In genomic region chr2:113803753-113804152, GRCm38 (mm10) we compare ENCODE assay signal across 34 mouse cellular contexts. TPM values are rescaled to one million over a fixed set of nuclear protein-coding genes. Genes with fewer than 3 reads are reported as not detected.
DNase-seq lines count a peak whose midpoint lies in the region; ATAC-seq and TF ChIP-seq lines count a peak whose summit lies in the region.
"Had no signal": no experiment of that assay in that cellular context is flagged by ENCODE, and none has a peak within 500 bp of the region (broad histone marks: within the 10 kb centered on the region; RNA-seq: fewer than 3 reads in every experiment).

No protein-coding gene starts in this region.

- TF ChIP-seq CTCF in forebrain, postnatal 0 days (IDR thresholded peaks at IDR 0.05; ENCODE audit: low read depth) = no peak

- no peaks in the 10 kb centered on the region for H3K36me3 ChIP-seq in forebrain, embryonic 14.5 days (ENCODE audit: control insufficient read depth, insufficient read depth, low read length)
- 0 out of 2 replicates have a peak, but pooled peaks cover 4% of the 10 kb centered on the region for H3K36me3 ChIP-seq in forebrain, postnatal 0 days (ENCODE audit: insufficient read depth)
- H3K36me3 ChIP-seq: embryonic facial prominence, embryonic 12.5 days; heart, embryonic 10.5 days; heart, embryonic 15.5 days; hindbrain, embryonic 12.5 days; liver, embryonic 12.5 days had no signal

- H3K4me2 ChIP-seq in forebrain, embryonic 14.5 days (ENCODE audit: low read length) = no peak overlapping the region
- no peak overlapping the region for H3K4me2 ChIP-seq in forebrain, postnatal 0 days (ENCODE audit: low read depth)
- H3K4me2 ChIP-seq: embryonic facial prominence, embryonic 12.5 days; heart, embryonic 15.5 days; hindbrain, embryonic 12.5 days; liver, embryonic 12.5 days had no signal

- H3K9ac ChIP-seq in forebrain, embryonic 14.5 days (ENCODE audit: low read length) = no peak overlapping the region
- H3K9ac ChIP-seq in forebrain, postnatal 0 days = no peak overlapping the region
- H3K9ac ChIP-seq: embryonic facial prominence, embryonic 12.5 days; heart, embryonic 15.5 days; hindbrain, embryonic 12.5 days; liver, embryonic 12.5 days had no signal

- no peak overlapping the region for H3K4me3 ChIP-seq in forebrain, embryonic 14.5 days (ENCODE audit: low read depth, low read length)
- H3K4me3 ChIP-seq in forebrain, postnatal 0 days (ENCODE audit: low read depth, low read length) = no peak overlapping the region
- H3K4me3 ChIP-seq: embryonic facial prominence, embryonic 12.5 days; heart, embryonic 10.5 days; heart, embryonic 15.5 days; hindbrain, embryonic 12.5 days; liver, embryonic 12.5 days had no signal

- no peaks in the 10 kb centered on the region for H3K27me3 ChIP-seq in forebrain, embryonic 14.5 days (replicated peaks; ENCODE audit: control insufficient read depth, insufficient read depth, low read length)
- no peaks in the 10 kb centered on the region for H3K27me3 ChIP-seq in forebrain, postnatal 0 days (ENCODE audit: insufficient read depth, low read length)
- H3K27me3 ChIP-seq: embryonic facial prominence, embryonic 12.5 days; heart, embryonic 15.5 days; hindbrain, embryonic 12.5 days; liver, embryonic 12.5 days; Patski had no signal

- peak; percentile 63; the same call in 1 of the 2 replicates for ATAC-seq in forebrain, embryonic 14.5 days
- no peak for ATAC-seq in forebrain, postnatal 0 days
- ATAC-seq: intestine, embryonic 16.5 days; liver, embryonic 12.5 days; Patski had no signal

- no peaks in the 10 kb centered on the region for H3K9me3 ChIP-seq in forebrain, embryonic 14.5 days (replicated peaks; ENCODE audit: control insufficient read depth, low read length)
- no peaks in the 10 kb centered on the region for H3K9me3 ChIP-seq in forebrain, postnatal 0 days (ENCODE audit: low read length)
- H3K9me3 ChIP-seq: embryonic facial prominence, embryonic 12.5 days; heart, embryonic 10.5 days; heart, embryonic 15.5 days; hindbrain, embryonic 12.5 days; liver, embryonic 12.5 days had no signal

- peak; percentile 39 for DNase-seq in forebrain, embryonic 14.5 days (ENCODE audit: low spot score)
- no peak for DNase-seq in forebrain, postnatal 0 days
- DNase-seq in brain, adult 2 months (ENCODE audit: low read depth, low spot score) = peak; percentile 96
- peak; percentile 74 for DNase-seq in cerebellum, adult 11-12 months
- peak; percentile 78 for DNase-seq in cerebellum, adult 9-11 months
- DNase-seq in urinary bladder, postnatal 36 days (ENCODE audit: low spot score in 2 of 2) = no peak
- no peak for DNase-seq in embryo, embryonic 11 days
- no peak for DNase-seq in frontal cortex, postnatal 25 days (ENCODE audit: low spot score in 2 of 2)
- DNase-seq: adrenal gland, postnatal 25 days; gastrocnemius, postnatal 14 days; heart, postnatal 36 days; kidney, adult 8-10 months; kidney, postnatal 4 days; layer of hippocampus, postnatal 36 days; left cerebral cortex, postnatal 4 days; lung, adult 18-20 months; lung, postnatal 10 days; midbrain, embryonic 14.5 days; right cerebral cortex, adult 18-20 months; spleen, adult 18-20 months; thymus, postnatal 14 days had no signal

- H3K27ac ChIP-seq in forebrain, embryonic 14.5 days (ENCODE audit: low read depth, low read length) = no peak overlapping the region; the same call in 1 of the 2 replicates
- no peak overlapping the region for H3K27ac ChIP-seq in forebrain, postnatal 0 days (ENCODE audit: low read depth, low read length)
- H3K27ac ChIP-seq: embryonic facial prominence, embryonic 12.5 days; heart, embryonic 10.5 days; heart, embryonic 15.5 days; hindbrain, embryonic 12.5 days; kidney, postnatal 0 days; liver, embryonic 12.5 days; macrophage had no signal

- no peaks in the 10 kb centered on the region for H3K4me1 ChIP-seq in forebrain, embryonic 14.5 days (ENCODE audit: control insufficient read depth, insufficient read depth, low read length)
- no peaks in the 10 kb centered on the region for H3K4me1 ChIP-seq in forebrain, postnatal 0 days (ENCODE audit: insufficient read depth)
- H3K4me1 ChIP-seq: heart, embryonic 15.5 days; hindbrain, embryonic 12.5 days; liver, embryonic 12.5 days had no signal

- 19% methylated on average over 1 of the region's 1 CpGs for WGBS in forebrain, embryonic 14.5 days
- 11% methylated on average over 1 of the region's 1 CpGs for WGBS in forebrain, postnatal 0 days

RNA-seq across cellular contexts. Expression of gene Scg5, which starts 25.2 kb away (rescaled TPM):
- 224 and 229 TPM in 2 replicates for polyA plus RNA-seq in forebrain, embryonic 14.5 days (2014; fragmentation: Nextera tagmentation; extraction: Ambion mirVana)
- 254 and 277 TPM in 2 replicates for total RNA-seq in forebrain, postnatal 0 days (2014; rRNA removed)
- 363 and 388 TPM in 2 replicates for polyA plus RNA-seq in forebrain, postnatal 0 days (2015; fragmentation: Nextera tagmentation; extraction: Ambion mirVana)
- total RNA-seq: granulocyte monocyte progenitor cell, adult 5-6 weeks; heart, postnatal 36 days had no signal
- polyA plus RNA-seq: liver, embryonic 12.5 days; macrophage had no signal

RNA-seq across cellular contexts. Expression of gene Arhgap11a, which starts 44.7 kb away (rescaled TPM):
- polyA plus RNA-seq in forebrain, embryonic 14.5 days (2014; fragmentation: Nextera tagmentation; extraction: Ambion mirVana) = 5.5 and 5.9 TPM in 2 replicates
- total RNA-seq in forebrain, postnatal 0 days (2014; rRNA removed) = 1.8 and 2.7 TPM in 2 replicates
- 3.6 and 5.2 TPM in 2 replicates for polyA plus RNA-seq in forebrain, postnatal 0 days (2015; fragmentation: Nextera tagmentation; extraction: Ambion mirVana)

RNA-seq across cellular contexts. Expression of gene Grem1, which starts 45.3 kb away (rescaled TPM):
- 0.32 and 0.48 TPM in 2 replicates for polyA plus RNA-seq in forebrain, embryonic 14.5 days (2014; fragmentation: Nextera tagmentation; extraction: Ambion mirVana)
- 2.5 and 3.4 TPM in 2 replicates for total RNA-seq in forebrain, postnatal 0 days (2014; rRNA removed)
- polyA plus RNA-seq in forebrain, postnatal 0 days (2015; fragmentation: Nextera tagmentation; extraction: Ambion mirVana) = 0.58 and 1.1 TPM in 2 replicates
- total RNA-seq: granulocyte monocyte progenitor cell, adult 5-6 weeks; heart, postnatal 36 days; megakaryocyte-erythroid progenitor cell, adult 5-6 weeks; MEL; neutrophil, adult 5-6 weeks had no signal

Comparison
In these comparisons a context has a peak if more than half of its experiments do, and no peak if none do; other contexts are left out.
1. DNase-seq: peak in forebrain, embryonic 14.5 days (single experiment), brain, adult 2 months (single experiment), cerebellum, adult 11-12 months (single experiment) and cerebellum, adult 9-11 months (single experiment); none in forebrain, postnatal 0 days (single experiment), urinary bladder, postnatal 36 days (0 of 2), embryo, embryonic 11 days (single experiment) and frontal cortex, postnatal 25 days (0 of 2).